Mouse (Mus musculus) lung, postnatal 36 days (tissue): ENCODE measurements at regions not wholly inside any gene's neighbourhood (a gene's known extent, or its start where the extent isn't known, plus 50 kb on each side); places are given as distances from the start of the nearest gene placed in this dataset.

ENCODE experiments used
- DNase-seq: peaks from one replicate; pipeline ENCODE4 v3.0.0; 2022; ENCODE audit warnings: mixed read lengths

DNA sequence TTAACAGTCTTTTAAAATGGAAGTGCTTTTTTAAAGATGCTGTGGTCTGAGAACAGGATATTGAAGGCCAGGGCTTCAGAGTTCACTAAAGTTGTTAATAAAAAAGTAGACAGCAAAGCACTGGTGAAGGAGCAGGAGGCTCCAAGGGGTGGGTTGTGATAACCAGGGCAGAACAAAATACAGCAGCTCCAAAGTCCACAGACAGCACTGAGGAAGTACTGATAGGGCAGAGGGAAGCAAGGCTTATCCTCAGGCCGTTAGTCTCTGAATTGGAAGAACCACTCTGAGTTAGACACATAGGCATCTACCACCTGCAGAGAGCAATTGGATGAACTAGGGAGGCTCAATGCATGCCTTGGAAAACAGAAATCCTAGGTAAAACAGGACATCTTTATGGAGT lies 62.1 kb downstream of the P2ry1 start:
- DNase-seq = no peak

DNA sequence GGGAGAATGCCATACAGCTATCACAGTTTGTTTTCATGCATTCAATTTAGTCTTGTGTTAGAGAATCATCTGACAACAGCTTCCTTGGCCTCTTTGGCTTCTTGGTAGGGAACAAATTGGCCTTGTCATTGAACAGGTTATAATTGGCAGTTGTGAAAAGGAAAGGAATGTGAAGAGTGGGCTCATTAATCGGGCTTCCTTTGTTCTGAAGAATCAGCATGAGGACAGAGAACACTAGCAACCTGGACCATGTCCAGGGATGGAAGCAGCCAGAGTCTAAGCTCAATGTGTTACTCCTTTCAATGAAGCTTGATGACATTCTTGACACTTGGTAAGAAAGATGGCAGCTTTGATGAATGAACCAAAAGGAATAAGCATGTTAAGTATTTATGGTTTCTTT lies 64.5 kb downstream of the P2ry1 start:
- peak; percentile 4 for DNase-seq

DNA sequence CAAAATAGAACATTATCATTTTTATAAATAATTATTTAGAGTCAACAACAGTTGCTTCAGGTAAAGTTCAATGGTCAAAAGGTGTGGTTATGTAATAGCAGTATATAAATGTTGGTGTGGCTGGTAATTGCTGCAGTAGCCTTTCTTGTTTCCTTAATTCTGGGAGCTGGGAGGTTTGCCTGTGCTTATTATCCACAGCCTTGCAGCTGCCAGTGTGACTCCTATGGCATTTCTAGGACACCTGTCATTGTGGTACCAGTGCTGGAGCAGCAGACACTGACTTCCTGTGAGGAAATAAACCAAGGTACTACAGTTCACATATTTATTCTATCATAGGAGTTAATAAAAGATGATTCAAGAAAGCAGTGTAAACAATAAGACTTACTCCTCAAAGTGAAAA lies 65.6 kb downstream of the P2ry1 start:
- DNase-seq = no peak

DNA sequence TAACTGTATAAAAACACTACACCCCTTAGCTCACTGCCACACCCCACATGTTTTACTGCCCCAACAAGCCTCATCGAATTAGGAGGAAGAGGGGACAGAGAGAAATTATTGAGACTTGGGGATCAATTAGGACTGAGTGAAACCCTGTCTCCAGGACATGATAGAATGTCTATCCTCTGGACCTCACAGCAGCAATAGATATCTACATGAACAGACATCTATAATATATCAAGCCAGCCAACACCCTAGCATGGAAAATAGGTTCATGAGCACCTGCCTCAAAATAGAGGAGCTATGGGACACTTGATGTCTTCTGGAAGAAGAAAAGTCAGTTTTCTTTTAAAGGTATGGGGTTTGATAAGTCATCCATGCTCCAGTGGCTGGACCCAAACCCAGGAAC lies 68.4 kb downstream of the P2ry1 start:
- no peak for DNase-seq

DNA sequence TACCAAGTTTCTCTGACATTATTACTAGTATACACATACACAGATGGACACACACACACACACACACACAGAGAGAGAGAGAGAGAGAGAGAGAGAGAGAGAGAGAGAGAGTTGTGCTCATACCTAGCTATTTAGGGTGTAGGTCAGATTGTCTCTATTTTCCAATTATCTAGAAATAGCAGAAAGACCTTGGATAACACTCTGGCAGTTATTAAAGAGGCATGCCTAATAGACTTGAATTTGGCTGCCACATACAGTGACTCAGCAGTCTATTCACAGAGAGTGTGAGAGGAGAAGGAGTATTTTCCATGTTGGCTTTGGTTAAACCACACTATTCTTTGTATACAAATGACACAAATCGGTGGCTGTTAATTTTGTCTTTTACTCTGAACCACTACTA lies 69.7 kb downstream of the P2ry1 start:
- DNase-seq = peak; percentile 1

DNA sequence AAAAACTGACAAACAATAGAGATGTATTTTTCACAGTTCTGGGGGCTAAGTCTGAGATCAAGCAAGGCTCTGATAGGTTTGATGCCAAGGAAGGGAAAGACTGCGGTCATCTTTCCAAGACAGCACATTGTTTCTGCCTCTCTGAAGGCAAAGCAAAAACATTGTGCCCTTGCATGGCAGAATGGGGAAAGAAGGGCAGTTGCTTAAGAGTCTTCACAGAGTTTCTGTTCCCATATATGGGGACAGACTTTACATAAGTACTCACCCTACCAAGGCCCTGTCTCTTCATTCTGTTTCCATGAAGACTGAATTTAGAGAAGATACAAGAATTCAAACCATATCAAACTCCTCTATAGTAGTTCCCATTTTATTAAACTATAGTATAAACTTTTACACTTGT lies 70.5 kb downstream of the P2ry1 start:
- no peak for DNase-seq

DNA sequence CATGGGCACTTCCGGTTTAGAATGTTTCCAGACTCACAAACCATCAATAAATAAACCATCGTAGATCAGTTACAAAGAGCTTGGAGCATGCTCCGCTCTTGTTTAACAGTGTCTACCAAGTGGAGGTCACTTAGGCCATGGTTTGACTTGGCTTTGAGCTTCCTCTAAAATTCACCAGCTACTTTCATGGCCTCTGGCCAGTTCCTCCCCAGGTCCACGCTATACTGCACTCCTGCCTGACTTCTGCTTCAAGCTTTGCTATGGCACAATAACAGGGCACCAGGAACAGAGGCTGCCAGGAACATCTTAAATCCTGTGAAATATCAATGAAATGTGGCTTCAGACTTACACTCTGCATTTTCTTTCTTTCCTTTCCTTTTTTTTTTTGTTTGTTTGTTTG lies 71.2 kb downstream of the P2ry1 start:
- DNase-seq = no peak

DNA sequence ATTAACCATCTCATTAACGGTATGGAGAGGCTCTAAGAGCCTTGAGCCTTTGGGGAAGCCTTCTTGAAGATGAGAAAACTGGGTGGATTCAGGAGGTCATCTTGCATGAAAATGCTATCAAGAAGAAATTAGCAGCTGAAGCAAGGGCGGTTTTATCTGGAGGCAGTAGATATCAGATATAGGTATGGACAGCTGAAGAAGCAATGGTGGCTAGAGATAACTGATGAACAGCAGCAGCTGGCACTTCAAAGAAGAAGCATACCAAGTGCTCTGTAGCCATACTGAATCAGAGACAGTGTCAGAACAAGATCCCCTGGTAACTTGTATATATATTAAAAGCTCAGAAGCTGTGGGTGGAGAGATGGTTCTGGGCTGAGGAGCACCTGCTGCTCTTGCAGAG lies 73.2 kb downstream of the P2ry1 start:
- DNase-seq = no peak

DNA sequence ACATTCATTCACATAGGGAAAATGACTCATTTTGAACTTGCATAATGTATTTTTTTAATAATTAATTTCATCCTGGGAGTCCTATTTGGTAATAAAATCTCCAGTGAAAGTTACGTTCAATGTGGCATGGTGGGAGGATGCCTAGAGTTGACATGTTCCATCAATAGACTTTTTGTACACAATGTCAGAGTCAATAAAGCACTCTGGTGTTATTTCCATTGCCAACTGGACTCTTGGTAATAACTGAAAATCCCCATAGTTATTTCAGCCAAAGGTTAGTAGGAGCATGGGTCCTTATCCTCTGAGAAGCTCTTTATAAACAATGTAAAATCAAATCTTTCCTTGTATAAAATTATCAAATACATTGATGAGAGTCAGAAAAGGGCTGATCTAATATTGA lies 87.3 kb downstream of the P2ry1 start:
- no peak for DNase-seq

DNA sequence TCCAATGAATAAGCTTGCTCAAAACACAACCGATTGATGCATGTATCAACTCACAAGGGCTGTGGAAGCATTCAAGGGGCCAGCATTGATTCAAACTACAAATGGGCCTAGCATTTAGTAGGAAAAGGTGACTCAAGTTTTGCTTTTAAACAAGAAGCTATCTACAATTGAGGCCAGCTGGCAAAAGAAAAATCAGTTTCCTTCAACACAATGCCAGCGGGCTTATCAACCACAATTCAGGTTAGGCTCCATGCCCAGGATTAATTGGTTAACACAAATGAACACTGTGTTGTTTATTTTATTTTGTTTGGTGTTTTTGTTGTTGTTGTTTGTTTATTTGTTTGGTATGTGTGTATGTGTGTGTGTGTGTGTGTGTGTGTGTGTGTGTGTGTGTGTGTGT lies 89.4 kb downstream of the P2ry1 start:
- DNase-seq = no peak

DNA sequence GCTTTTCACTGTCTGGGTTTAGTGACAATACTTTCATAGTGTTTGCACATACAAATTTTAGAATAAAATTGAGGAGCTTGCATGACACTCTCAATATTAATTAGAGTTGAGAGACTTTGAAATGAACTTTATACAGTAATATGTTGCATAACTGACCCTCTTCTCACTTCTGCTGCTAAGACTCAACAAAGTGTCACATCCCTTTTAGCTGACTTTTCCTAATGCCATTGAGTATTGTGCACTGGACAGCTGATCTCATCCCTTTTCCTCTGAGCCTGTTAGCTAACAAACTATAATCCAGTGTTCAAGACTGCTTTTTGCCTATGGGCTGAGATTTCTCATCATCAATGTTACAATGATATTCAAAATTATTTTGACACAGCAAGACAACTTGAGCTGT lies 113.8 kb downstream of the P2ry1 start:
- DNase-seq = no peak

DNA sequence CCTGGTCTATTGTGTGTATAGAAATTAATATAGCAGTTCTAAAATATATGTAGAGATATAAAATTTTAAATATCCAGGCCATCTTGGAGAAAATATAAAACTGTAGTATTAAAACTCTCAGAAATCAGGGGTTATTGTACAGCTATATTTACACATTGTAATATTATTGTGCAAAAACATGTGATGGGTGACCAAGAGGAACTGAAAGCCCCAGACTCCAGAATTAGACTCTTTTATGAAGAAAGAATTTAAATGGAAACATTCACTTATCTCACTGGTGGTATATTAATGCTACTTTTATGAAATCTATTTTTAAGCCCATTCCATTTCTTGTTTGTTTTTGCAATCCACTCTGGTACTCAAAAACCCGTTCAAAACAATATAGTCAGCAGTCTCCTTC lies 130.5 kb downstream of the P2ry1 start:
- no peak for DNase-seq

DNA sequence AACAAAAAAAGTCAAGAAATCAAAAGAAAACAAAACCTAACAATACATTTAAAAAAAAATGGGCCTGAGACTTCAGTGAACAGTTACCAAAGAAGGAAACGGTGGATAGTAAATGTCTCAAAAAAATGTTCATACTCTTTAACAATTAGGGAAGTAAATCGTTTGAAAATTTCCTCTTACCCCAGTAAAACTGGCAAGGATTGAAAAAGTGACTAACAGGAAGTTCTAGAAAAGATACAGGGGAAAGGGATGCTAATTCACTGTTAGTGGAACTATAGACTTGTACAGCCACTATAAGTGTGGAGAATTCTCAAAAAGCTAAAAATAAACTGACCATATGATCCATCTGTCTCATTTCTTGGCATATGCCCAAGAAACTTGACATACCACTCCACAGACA lies 151.5 kb downstream of the P2ry1 start:
- DNase-seq = no peak

DNA sequence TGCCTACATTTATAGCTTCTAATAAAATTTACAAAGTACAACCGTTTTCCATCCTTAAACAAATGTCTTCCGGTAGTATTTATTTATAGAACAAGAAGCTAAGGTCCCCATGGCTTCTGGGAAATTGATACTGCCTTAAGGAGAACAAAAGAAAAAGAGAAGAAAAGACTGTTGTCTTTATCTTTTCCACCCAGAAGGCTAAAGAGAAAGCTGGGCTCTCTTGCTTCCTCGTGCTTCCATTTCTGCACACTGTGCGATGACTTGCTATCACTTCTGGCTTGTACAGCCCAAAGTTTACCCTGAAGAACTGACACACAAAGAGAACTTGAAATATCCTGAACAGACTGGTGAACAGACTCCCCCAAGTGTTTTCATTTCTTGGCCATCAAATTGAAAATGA lies 157.2 kb downstream of the P2ry1 start:
- DNase-seq = no peak

DNA sequence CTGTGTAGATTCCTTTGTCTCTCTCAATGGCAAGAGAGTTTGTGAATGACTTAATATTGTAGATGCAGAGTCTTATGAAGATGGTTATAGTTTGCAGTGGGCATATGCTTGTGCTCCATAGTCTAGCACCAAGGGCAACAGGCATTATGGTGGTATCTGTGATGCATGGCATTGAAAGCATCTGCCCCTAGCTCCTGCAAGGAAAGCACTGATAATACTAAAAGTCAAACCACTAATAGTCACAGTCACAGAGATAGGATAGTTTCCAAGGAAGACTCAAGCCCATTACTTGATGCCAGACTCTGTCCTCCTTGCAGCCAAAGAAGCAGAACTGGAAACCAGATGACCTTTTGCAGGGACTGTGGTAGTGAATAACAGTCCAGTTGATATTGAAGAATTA lies 158.8 kb downstream of the P2ry1 start:
- no peak for DNase-seq

DNA sequence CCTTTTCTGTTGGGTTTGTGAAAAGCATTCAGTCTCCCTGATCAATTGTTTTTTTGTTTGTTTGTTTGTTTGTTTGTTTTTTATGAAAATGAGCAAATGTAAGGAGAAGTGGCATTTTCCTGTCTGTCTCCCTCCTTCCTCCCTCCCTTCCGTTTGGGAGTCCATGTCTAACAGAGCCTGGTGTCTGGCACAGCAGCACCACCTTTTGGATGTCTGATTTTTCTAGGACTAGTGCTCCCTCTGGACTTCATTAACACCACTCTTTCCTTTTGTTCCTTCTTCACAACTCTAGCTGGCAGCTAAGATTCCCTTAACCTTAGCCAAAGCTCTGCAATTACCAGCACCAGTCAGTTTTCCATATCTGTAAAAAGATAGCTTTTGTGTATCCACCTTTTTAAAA lies 175.6 kb upstream of the Rap2b start:
- DNase-seq = peak; percentile 1

DNA sequence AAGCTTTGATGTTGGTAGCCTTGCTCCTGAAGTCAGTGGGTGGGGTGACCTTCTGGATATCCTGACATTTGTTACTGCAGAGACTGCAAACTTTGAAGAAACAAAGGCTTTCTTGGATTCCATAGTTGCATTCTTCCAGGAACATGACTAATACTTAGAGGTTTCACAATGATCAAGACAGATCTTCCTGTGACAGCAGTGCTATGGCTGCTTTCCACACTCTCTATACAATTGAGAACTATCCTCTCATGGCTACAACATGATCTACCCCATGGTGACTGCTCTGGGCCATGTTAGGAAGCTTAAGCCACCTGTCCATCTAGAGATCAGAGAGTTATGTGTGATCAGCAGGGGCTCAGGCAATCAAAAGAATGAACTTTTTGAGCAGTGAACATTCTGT lies 172.8 kb upstream of the Rap2b start:
- DNase-seq = peak; percentile 0

DNA sequence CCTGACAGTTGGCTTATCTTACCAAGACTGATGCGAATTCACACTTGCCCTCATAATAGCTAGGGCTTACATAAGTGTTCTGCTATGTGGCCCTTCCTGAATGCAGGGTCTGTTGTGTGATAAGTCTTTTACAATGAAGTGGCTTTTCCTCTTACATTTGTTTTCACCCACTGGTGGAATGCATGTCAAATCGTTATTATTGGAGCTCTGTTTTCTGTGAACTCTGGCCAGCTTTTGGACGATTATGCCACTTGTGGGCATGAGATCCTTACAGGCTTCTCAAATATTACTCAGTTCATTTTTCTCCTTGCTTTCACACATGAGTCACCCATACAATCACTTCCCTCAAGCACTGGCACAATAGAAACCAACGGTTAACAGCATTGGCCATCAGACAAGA lies 144.9 kb upstream of the Rap2b start:
- no peak for DNase-seq

DNA sequence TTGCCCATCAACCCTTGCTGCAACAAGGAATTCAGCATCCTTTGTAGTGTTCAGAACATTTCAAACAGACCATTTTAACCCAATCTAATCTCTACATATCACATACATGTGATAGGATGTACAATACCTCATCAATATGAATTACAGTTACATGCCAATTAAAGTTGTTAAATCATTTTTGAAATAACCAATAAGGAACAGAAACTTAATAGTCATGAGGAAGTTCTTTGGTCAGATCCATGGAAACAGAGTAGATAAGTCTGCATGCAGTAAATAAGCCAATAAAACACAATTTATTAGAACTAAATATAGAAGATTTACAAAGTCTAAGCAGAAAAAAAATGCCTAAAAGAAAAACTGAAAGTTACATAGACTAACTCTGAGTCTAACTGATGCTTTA lies 136.9 kb upstream of the Rap2b start:
- DNase-seq = no peak

DNA sequence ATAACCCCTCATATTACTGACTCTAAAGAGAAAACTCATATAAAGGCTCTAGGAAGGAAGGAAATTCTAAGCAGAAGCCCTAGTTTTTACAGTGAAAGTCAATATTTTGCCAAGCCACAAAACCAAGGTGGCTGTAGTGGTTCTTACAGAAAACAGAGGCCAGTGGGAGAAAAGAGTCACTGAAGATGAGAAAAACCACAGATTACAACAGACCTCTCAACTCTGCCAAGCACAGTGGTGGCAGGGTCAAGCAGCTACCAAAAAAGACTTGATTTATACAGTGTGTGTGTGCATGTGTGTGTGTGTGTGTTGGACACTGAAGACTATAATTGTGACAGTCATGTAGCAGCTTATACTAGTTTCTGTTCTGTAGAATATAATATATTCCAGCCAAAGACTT lies 136.4 kb upstream of the Rap2b start:
- no peak for DNase-seq

DNA sequence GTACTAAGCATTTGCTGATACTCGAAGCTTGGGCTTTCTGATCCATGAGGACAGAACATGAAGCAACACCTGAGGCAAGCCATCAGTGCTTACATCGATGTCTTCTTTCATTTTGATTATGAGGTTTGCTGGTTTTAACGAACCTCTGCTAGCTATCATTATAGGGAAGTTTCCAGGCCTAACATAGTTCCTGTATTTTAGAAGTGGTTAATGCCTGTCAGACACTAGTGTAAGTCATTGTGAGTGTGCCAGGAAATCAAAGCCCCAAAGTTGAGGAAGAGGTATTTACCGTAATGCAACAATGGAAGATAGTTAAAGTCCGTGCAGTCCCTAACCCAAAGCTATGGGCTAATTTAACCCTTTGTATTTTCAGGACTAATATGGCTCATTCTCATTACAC lies 120.1 kb upstream of the Rap2b start:
- DNase-seq = no peak

DNA sequence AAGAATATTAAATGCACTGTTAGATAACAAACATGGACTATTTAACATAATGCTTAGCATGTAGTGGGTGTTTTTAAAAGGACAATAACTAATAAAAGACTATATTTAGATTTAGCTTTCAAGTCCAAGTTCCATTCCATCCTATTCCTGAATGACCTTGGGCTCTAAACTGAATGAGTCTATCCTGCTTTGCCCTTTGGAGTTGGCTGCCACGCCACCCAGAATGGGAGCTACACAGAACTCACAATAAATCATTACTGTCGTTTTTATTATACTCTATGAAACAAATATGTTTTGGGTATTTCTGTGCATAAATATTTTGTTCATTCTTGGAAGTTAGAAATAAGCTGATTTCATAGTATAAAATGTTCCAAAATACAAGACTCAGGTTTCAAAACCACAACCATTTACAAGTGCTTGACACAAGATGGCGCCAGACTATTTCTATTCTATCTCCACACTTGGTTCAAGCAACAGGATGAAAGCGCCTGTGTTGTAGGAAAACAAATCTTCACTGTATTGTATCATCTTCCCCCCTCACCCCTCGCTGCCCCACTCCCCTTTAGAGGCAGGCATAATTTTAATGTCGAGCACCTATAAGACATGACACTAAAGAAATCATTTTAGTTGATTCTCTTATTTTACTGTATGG lies 117.4 kb upstream of the Rap2b start:
- DNase-seq = peak; percentile 46

DNA sequence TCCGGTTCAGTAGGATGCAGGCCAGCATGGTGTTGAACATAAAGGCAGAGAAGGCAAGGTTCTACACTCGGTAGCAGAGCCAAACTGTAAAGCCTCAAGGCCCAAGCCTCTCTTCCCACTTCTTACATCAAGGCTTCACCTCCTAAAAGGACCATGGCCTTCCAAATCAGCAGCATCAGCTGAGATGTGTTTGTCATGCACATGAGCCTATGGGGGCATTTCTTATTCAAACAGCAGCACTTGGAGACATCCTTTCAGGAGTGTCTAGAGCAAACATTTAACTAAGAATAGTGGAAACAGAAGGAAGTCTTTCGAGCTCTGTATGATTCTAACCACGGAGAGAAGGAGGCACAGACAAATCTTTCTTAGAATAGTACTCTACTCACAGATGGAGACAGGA lies 115.0 kb upstream of the Rap2b start:
- DNase-seq = no peak

DNA sequence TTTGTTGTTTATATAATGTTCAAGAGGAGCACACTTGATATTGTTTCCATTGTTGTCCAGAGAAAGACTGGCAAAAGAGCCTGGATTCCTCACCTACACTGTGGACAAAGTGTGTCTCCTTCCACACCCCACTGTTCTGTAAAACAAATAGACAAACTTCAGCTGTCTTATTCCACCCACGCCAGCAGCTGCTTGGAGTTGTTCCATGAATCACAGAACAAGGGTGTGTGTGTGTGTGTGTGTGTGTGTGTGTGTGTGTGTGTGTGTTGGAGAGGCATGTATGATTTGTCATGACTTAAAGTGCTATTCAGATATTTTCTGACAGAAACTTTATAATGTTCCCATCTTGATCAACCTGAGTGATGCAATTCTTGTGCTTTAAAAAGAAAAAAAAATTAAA lies 114.1 kb upstream of the Rap2b start:
- DNase-seq = no peak

DNA sequence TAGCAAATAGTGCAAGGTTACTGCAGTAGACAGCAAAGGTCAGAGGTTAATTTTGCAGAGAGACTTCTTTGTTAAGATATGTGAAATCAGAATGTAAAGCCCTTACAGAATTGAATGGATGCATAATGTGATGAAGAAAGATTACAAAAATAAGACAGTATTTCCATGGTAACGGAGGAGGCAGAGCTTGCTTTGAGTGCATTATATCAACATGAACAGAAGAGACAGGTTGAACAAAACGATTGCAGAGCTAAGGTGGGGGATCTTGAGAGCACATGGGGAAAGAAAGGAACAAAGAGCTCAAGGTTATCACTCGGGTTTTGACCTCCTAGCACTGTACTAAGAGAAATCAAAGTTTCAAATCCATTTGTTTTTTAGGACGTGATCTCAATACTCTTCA lies 106.2 kb upstream of the Rap2b start:
- no peak for DNase-seq

DNA sequence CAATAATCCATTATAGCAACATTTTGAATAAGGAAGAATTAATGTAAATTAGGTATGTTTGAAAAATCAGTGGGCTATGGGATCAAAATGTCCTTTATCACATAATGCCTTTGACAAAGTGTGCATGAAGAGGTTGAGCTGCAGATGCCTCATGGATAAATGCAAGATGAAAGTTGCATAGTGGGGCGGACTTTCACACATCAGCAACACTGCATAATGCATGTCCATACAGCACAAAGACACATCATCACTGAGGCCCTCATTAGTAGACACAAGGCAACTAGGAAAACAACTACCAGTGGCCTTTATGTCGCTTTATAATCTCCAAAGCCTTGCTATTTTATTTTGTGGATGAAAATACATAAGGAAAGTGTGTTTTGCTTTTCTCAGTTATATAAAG lies 105.8 kb upstream of the Rap2b start:
- DNase-seq = no peak
